Mouse (Mus musculus) T-helper 17 cell (primary cell): ENCODE data around the gene Pth1r.

Source experiments
- in situ Hi-C, 2 experiments: fragments of 300-600 bp; cut with MboI, MseI; formaldehyde crosslinking; loops; 1 replicate in 1 of 2; 2 replicates in 1 of 2; pipeline ENCODE4 v1.15.1; 2025; ENCODE audit warnings: high pct_unique_total_duplicates in 2 of 2

The Pth1r gene

GRCm38 (mm10) chr9:110750404-110751187 lies 3.7 kb upstream of the Pth1r start:
- in situ Hi-C loops = no loop called here

DNA sequence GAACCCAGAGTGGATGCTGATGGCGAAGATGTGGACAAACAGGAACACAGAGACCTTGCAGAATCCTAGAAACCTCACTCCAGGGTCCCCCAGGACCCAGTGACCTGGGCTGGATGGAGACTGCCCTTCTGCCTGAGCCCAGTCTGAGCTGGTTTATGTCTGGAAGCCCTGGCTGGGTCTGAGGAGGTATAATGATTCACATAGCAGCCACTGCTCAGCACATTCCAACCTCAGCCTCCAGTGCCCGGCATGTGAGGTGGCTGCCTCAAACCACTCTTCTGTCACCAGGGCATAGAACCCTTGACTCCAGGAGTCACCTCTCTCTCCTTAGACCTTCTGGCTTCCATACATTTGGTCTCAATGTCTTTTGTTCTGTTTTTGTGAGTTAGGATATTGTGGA lies 1.5 kb upstream of the Pth1r start:
- in situ Hi-C loops = no loop called here

DNA sequence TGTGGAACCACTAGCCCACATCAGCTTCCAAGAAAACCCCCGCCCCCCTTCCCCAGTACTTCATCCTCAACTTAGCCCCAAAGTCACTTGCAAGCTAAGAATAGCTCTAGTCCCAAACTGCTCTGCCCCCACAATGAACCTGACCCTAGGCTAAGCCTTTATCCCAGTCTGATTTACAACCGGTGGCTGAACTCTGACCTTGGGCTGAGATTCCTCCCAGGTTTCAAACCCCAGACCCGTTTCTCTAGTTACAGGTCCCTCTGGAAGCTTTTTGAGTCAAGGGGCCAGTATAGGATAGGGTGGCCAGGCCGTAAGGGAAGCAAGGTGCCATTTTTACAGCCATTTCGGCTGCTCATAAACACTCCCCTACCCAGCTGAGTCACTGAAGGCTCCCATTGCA lies 707 bp downstream of the Pth1r start:
- in situ Hi-C loops = no loop called here

GRCm38 (mm10) chr9:110745752-110746151 lies 1.2 kb downstream of the Pth1r start:
- in situ Hi-C loops = no loop called here

GRCm38 (mm10) chr9:110743456-110744323 lies 3.3 kb downstream of the Pth1r start:
- in situ Hi-C loops = no loop called here

DNA sequence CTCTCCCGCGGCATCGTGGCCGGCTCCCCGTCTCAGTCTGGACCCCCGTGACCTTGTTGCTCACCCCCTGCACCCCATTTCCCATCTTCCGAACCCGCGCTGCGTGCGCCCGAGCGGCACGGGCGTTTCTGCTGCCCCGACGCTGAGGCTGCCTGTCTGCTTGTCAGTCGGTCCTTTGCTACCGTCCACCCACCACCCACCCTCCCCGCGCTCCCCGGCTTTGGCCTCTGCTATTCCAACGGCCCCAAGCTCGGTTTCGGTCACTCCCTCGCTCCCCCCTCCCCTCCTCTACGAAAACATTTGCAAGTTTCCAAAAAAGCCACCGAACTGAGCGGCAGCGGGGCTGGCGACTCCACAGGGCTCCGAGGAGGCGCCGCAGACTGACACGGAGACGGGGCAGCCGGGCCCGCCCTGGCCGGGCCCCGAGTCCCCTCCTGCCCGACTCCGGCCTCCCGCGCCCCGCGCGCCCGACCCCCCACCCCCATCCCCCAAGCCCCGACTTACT lies 3.9 kb downstream of the Pth1r start:
- in situ Hi-C loops = no loop called here

DNA sequence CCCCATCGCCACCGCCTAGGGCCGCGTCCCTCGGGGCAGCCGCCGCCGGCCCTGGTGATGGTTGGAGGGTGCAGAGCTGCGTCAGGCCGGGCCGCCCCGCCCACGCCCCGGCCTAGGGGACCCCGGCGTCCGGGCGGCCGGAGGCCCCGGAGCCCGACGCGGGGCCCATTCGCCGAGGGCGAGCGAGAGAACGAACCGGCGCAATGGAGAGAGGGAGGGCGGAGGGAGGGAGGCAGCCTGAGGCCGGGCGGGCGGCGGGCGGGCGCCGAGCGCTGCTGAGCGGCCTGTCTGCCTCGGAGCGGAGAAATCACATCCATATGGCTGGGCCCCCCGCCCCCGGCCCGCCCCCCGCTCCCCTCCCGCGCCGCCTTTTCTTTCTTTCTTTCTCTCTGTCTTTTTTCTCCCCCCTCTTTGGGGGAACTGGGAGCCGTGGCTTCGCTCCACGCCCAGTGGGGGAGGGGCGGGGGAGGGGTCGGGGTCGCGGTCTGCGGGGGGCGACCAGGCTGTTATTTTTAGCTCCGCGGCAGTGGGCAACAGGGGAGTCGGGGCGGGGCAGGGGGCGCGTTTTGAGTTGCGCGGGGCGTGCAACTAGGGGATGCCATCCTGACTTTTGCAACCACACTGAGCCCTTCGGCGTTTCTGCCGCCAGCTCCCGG lies 4.5 kb downstream of the Pth1r start:
- in situ Hi-C loops = no loop called here

DNA sequence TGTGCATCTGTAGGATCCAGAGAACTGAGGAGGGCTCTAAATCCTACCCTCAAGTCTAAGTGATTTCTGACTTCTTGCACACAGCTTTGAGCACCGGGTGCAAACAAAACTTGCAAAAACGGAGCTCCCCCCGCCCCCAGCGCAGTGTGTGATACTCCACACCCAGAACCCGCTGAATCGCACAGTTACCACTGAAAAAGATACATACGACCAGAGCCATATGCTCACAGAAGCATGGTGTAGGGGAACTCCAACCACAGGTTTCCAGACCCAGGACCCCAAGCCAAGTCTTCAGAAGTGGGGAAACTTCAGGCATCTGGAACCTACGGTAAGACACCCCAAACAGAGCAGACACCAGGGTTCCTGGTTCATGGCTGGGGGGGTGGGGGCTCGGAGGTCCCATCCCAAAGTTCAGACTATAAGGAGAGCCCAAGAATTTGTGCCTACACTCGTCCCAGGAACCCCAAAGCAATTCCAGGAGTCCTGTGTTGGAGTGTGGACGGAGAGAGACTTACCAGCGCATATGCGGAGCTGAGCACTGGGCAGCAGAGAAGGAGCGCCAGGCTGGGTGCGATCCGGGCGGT lies 5.1 kb downstream of the Pth1r start, which contains the start of gene Myl3:
Gene Myl3 (plus strand): TSS at position 151 of the 584 bp plus-strand sequence.
- in situ Hi-C loops = no loop called here

DNA sequence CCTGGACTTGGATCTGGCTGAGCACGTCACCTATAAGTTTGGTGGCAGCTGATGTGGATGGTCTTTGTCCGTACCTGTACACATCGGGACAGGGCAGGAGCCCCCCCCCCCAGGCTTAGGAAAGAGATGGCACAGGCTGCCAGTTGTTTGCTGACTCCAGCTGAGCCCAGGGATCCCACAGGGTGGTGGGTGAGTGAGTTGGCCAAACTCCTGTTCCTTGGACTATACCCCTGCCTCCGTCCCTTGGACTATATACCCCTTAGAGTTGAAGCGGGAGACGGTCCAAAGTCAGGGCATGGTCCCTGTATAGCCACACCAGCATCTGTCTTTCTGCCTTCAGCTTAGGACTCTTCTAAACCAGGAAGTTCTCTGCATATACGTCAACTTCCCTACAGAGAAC lies 7.0 kb downstream of the Pth1r start:
- in situ Hi-C loops = no loop called here

- in situ Hi-C loops = no loop called here
Measured at GRCm38 (mm10) chr9:110738054-110738453, 8.9 kb downstream of the Pth1r start.

GRCm38 (mm10) chr9:110736362-110736761 lies 10.6 kb downstream of the Pth1r start:
- in situ Hi-C loops = no loop called here

- in situ Hi-C loops = no loop called here
Measured at GRCm38 (mm10) chr9:110734154-110734553, 12.8 kb downstream of the Pth1r start.

- in situ Hi-C loops = no loop called here
Measured at GRCm38 (mm10) chr9:110733102-110733501, 13.8 kb downstream of the Pth1r start.

DNA sequence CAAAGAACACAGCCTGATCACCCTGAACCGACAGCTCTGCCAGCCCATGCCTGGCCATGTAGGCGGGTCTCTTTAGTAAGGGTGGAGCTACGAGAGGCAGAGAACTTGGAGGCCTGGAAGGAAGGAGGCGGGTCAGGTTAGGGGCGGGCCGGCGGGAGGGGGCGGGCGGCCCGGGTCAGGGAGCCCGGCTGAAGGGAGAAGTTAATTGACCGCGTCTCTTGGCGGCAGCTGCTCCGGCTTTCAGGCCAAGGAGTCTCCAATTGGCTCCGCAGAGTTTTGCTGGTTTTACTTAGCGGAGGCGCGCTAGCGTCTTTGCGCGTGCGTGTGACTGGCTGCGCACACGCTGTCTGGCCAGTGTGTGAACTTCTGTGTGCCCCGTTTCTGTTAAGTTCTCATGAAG lies 14.3 kb downstream of the Pth1r start:
- in situ Hi-C loops = no loop called here

GRCm38 (mm10) chr9:110731859-110732258 lies 15.1 kb downstream of the Pth1r start:
- in situ Hi-C loops = no loop called here

- in situ Hi-C loops = loop anchor here (5.0 kb wide), 2 partner anchors 47 to 142 kb away; no protein-coding TSS in a partner anchor
Measured at GRCm38 (mm10) chr9:110729841-110730240, 17.1 kb downstream of the Pth1r start.

GRCm38 (mm10) chr9:110726867-110727266 lies 20.1 kb downstream of the Pth1r start:
- in situ Hi-C loops = loop anchor here (5.0 kb wide), 2 partner anchors 50 to 145 kb away; no protein-coding TSS in a partner anchor

DNA sequence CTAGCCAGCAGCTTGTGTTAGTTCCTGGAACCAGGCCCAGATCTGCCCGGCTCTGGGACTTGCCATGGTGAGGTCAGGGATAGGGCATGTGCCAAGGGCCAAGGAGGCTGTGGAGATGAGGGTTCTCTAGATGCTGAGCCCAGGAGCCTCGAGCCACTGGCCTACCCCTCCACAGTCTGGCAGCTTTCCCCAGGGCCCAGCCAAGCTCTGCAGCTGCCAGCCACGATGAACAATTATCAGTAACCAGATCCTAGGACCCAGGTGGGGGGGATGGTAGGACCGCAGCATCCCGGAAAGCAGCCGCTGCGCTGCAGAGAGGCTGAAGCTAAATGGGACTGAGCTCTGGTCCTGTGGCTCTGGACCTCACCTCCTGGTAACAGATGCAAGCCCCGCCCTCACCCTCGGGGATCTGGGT lies 21.2 kb downstream of the Pth1r start:
- in situ Hi-C loops = loop anchor here (5.0 kb wide), 2 partner anchors 52 to 147 kb away; no protein-coding TSS in a partner anchor

GRCm38 (mm10) chr9:110722060-110722459 lies 24.9 kb downstream of the Pth1r start:
- in situ Hi-C loops = no loop called here

DNA sequence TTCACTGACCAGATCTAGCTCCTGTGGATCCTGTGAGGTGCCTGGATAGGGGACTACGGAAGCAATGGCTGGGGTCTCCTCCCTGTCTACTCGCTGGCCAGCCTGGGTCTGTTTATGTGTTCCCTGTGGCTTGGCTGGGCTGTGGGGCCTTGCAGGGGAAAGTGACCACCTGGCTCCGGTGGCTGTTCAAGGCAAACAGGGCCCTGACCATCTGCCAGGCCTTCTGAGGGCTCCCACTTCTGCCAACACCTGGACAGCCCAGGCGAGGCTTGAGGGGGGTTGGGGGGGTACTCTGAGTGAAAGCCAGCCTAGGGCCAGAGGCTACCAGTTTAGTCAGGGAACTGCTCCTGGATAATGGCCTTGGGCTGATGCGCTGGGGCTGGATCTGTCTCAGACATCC lies 27.0 kb downstream of the Pth1r start:
- in situ Hi-C loops = no loop called here

DNA sequence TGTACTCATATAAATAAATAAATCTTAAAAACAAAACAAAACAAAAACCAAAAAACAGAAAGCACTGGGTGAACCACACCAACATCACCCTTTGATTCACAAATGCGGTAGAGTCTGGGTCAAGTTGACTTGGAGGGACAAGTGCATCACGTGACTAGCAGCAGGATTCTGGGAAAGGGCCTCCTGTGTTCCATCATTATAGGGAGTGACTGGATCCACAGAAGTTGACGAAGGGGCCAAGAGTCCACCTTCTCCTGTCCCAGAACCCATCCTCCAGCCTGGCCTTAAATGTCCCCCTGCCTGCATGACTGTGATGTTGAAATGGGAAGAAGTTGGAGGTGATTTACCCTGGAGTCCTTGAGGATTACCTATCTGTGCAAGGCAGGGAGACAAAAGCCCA lies 28.1 kb downstream of the Pth1r start:
- in situ Hi-C loops = no loop called here
